Mouse (Mus musculus): ENCODE measurements around the gene Mrps33. TPM values are rescaled to one million over a fixed set of nuclear protein-coding genes. Genes with fewer than 3 reads are reported as not detected.

Mrps33 gene
- polyA plus RNA-seq, 1 experiment from 2014 or later, result 68.3 TPM

Other genes with a start within 250 kb of the Mrps33 start
- 6.4 to 12.8 TPM (median 7.8 TPM) in 3 replicates for gene Adck2, start 237.1 kb downstream of the Mrps33 start, polyA plus RNA-seq (2018)
- gene Gm42420, start 225.2 kb downstream of the Mrps33 start, polyA plus RNA-seq (2018), result not detected in 3 replicates
- 19.3 to 95.8 TPM (median 73.1 TPM) in 3 replicates for gene Ndufb2, start 218.4 kb downstream of the Mrps33 start, polyA plus RNA-seq (2018)
- gene Braf, start 85.5 kb downstream of the Mrps33 start, polyA plus RNA-seq (2018), result 10.7 to 14.3 TPM (median 11.9 TPM) in 3 replicates
- gene Tmem178b, start 62.3 kb upstream of the Mrps33 start, polyA plus RNA-seq (2018), result not detected in 3 replicates

Measured in macrophage (primary cell).